Mouse (Mus musculus) embryonic facial prominence, embryonic 15.5 days (tissue): ENCODE data around the gene Insyn1. TPM values are rescaled to one million over a fixed set of nuclear protein-coding genes. Genes with fewer than 3 reads are reported as not detected.
A peak's percentile ranks its signal among the peaks of the same experiment; 100 is the strongest.

Experiments used
- ATAC-seq: fragments of 200-750 bp; cut with Nextera tagmentation; 2 replicates; pipeline ENCODE4 v1.8.0; 2017; ENCODE audit warnings: low read depth, moderate TSS enrichment; ENCODE audit not compliant: insufficient number of reproducible peaks, low FRiP score, low TSS enrichment
- H3K27ac ChIP-seq: fragments of 300-500 bp; sonication (generic); replicated peaks from 2 replicates; pipeline ENCODE4 v1.5.1; 2015; ENCODE audit warnings: mild to moderate bottlenecking, inconsistent platforms
- H3K27me3 ChIP-seq: fragments of 300-500 bp; sonication (generic); 2 replicates; pipeline ENCODE4 v1.6.1; 2015; ENCODE audit warnings: inconsistent platforms
- H3K36me3 ChIP-seq: fragments of 300-500 bp; sonication (generic); 2 replicates; pipeline ENCODE4 v1.6.1; 2015; ENCODE audit warnings: mild to moderate bottlenecking, inconsistent platforms
- H3K4me1 ChIP-seq: fragments of 300-500 bp; sonication (generic); 2 replicates; pipeline ENCODE4 v1.6.1; 2015; ENCODE audit warnings: inconsistent platforms
- H3K4me2 ChIP-seq: fragments of 300-500 bp; sonication (generic); replicated peaks from 2 replicates; pipeline ENCODE4 v1.6.1; 2015; ENCODE audit warnings: mild to moderate bottlenecking, inconsistent platforms
- H3K4me3 ChIP-seq: fragments of 300-500 bp; sonication (generic); replicated peaks from 2 replicates; pipeline ENCODE4 v1.5.1; 2015; ENCODE audit warnings: mild to moderate bottlenecking, inconsistent platforms
- H3K9ac ChIP-seq: fragments of 300-500 bp; sonication (generic); 2 replicates; pipeline ENCODE4 v1.6.1; 2015; ENCODE audit warnings: inconsistent platforms
- H3K9me3 ChIP-seq: fragments of 300-500 bp; sonication (generic); replicated peaks from 2 replicates; pipeline ENCODE4 v1.6.1; 2016; ENCODE audit warnings: inconsistent platforms
- WGBS: fragments of 180-500 bp; shearing (Covaris S2); methylation state at CpG from one replicate; pipeline ENCODE4 v1.1.7; 2015; 5-methylcytosine and 5-hydroxymethylcytosine counted together
- polyA plus RNA-seq: library from polyadenylated mRNA; unstranded; fragments of >200 nt; fragmentation: Nextera tagmentation; extraction: Ambion mirVana; gene quantifications from 2 replicates; pipeline ENCODE4 v1.2.1, GENCODE M21; 2015

Insyn1 gene
- polyA plus RNA-seq, 1 experiment from 2014 or later, result 4.6 TPM

DNA sequence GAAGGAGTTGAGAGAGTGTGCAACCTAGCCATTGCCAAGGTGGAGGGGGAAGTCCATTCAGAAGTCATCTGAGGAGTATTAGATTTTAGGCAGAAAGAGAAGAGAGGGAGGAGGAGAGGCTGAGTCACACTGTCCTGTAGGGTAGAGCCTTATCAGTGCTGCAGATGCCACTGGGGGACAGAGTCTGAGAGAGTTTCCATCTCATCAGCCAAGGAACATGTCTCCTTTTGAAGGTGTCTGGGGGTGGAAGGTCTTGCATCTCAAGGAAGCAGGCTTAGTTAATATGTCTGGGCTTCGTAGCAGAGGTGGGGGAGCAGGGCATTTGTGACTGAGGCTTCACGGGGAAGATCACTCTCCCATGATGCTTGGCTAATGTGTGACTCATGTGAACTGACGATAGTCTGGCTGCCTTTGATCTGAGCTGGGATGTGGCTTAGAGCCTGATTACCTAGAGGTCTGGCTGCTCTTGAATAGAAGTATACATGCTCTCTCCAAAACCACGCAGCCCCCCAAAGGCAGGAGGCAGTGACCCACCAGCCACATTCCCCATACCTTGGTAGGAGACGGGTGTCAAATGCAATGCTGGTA lies 34.5 kb upstream of the Insyn1 start:
- Histone ChIP-seq H3K27me3 (no peaks in the 10 kb centered on the region), H3K4me2 (no peak overlapping the region), H3K36me3 (no peaks in the 10 kb centered on the region), H3K9me3 (no peaks in the 10 kb centered on the region), H3K9ac (no peak overlapping the region), H3K4me1 (peaks cover 34% of the 10 kb centered on the region), H3K27ac (no peak overlapping the region), H3K4me3 (no peak overlapping the region)
- 74% methylated on average over 5 of the region's 5 CpGs for WGBS
- no peak for ATAC-seq

DNA sequence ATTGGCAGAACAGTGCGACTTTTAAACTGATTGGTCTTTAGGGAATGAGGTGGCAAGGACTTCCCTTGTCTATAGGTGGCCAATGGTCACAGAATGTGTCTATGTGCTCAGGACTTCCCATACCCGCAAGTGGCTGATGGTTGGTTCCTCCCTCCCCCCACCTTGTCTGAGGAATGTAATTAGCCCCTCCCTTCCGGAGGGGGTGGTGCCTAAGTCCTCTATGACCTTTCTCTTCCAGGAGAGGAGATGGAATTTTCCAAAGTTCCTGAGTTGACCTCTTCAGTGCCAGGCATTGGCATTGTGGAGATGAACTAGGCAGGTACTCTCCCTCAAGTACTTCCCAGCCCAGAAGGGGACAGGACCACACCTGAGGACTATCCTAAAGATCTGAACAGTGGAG lies 33.5 kb upstream of the Insyn1 start:
- Histone ChIP-seq H3K4me2 (no peak overlapping the region), H3K9me3 (no peaks in the 10 kb centered on the region), H3K27me3 (no peaks in the 10 kb centered on the region), H3K9ac (no peak overlapping the region), H3K36me3 (no peaks in the 10 kb centered on the region), H3K27ac (no peak overlapping the region), H3K4me1 (peaks cover 34% of the 10 kb centered on the region), H3K4me3 (no peak overlapping the region)
- WGBS, result 36% methylated on average over 3 of the region's 3 CpGs
- no peak for ATAC-seq

DNA sequence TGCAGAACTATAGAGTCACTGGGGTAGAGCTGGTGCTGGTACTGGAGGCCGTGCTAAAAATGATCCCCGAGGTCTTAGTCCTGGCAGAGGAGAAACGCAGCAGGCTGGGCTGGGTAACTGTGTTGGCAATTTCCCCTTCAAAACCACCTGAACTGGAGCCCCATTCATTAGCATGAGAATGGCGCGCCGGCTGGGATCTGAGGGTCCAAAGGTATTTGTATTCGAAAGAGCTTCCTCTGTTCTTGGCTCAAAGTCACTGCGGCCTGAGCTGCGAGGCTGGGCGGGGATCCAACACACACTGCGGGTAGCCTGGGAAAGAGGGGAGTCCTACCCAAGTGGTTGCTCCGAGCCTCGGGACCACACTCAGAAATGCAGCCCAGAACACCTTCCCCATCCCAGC lies 32.6 kb upstream of the Insyn1 start:
- no peak for ATAC-seq
- Histone ChIP-seq H3K27ac (0 out of 2 replicates have a peak overlapping the region, but pooled peaks have one; percentile 13), H3K4me2 (no peak overlapping the region), H3K9me3 (no peaks in the 10 kb centered on the region), H3K4me3 (no peak overlapping the region), H3K27me3 (no peaks in the 10 kb centered on the region), H3K4me1 (peaks cover 34% of the 10 kb centered on the region), H3K9ac (no peak overlapping the region), H3K36me3 (no peaks in the 10 kb centered on the region)
- 12% methylated on average over 13 of the region's 13 CpGs for WGBS

DNA sequence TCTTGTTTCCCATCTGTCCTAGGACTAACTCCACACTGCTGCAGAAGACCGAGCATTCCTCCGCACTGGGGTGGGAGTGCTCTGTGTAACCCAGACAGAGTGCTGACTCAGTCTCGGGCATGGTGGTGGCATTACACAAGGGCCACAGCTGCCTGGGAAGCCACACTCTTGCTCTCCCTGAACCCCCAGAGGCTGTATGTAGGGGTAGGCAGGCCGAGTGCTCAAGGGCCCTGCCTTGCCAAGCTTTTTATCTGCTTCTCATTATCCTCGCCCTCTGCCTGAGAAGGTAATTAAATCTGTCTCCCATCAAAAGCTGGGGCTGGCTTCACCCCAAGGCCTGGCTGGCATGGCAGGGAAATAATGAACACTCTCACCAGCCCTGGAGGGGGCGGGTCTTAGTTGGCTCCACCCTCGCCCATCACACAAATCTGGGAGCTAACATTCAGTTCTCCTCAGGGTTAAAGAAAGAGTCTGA lies 30.9 kb upstream of the Insyn1 start:
- no peak overlapping the region for H3K4me2 ChIP-seq
- no peak overlapping the region for H3K9ac ChIP-seq
- ATAC-seq, result peak; percentile 71
- no peaks in the 10 kb centered on the region for H3K36me3 ChIP-seq
- peak overlapping the region; percentile 79 for H3K27ac ChIP-seq
- peaks cover 34% of the 10 kb centered on the region for H3K4me1 ChIP-seq
- no peaks in the 10 kb centered on the region for H3K9me3 ChIP-seq
- no peaks in the 10 kb centered on the region for H3K27me3 ChIP-seq
- 35% methylated on average over 7 of the region's 7 CpGs for WGBS
- H3K4me3 ChIP-seq, result no peak overlapping the region

DNA sequence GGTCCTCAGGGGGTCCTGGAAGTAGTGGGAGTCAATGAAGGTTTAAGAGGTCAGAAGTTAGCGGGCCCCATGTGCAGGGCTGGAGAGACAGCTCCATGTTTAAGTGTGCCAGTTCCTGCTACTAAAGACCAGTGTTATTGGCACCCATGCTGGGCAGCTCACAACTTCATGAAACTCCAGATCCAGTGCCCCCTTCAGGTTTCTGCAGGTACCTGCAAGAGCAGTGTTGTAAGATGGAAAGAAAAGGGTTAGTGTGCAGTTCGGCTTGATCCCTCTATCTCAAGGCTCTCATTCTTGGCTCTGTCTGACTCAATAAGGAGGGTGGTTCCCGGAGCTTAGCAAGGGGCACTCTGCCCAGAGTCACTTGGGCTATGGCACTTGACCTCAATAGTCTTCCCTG lies 30.1 kb upstream of the Insyn1 start:
- H3K27ac ChIP-seq, result peak overlapping the region; percentile 79; the same call in 1 of the 2 replicates
- no peak overlapping the region for H3K4me3 ChIP-seq
- no peak overlapping the region for H3K9ac ChIP-seq
- no peaks in the 10 kb centered on the region for H3K36me3 ChIP-seq
- H3K27me3 ChIP-seq, result no peaks in the 10 kb centered on the region
- H3K4me1 ChIP-seq, result peaks cover 34% of the 10 kb centered on the region
- H3K9me3 ChIP-seq, result no peaks in the 10 kb centered on the region
- H3K4me2 ChIP-seq, result no peak overlapping the region
- WGBS, result 85% methylated on average over 3 of the region's 3 CpGs
- ATAC-seq, result no peak

DNA sequence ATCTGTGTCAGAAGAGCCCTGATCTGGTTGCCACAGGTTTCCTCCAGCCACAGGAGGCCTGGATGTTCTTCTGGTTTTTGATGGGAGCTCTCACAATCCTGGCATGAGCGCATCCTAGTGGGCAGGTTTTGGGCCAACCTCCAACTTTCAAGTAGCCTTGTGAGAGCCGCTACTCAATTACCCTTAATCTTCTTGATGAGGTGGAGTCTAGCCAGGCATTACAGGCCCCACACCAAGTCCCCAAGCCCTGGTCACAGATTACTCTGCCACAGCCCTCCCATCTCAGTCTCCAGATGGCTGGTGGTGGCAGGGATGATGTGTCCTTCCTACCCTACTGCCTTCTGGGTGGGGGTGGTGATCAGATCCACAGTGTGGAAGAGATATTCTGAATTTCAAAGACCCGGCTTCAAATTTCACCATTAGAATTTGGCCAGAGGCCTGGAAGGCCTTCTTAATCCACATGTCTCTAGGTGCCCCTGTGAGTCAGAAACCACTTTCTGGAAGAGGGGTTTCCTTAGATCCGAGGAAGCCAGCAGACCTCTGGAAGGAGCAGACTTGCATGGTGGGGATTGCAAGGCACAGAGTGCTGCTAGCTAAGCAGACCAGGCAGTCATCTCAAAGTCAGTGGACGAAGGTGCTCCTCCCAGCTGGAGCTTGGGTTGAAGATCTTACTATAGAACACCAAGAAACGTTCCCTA lies 29.4 kb upstream of the Insyn1 start:
- Histone ChIP-seq H3K9me3 (no peaks in the 10 kb centered on the region), H3K4me1 (peaks cover 34% of the 10 kb centered on the region), H3K27ac (no peak overlapping the region), H3K4me2 (no peak overlapping the region), H3K36me3 (no peaks in the 10 kb centered on the region), H3K4me3 (no peak overlapping the region), H3K9ac (no peak overlapping the region), H3K27me3 (no peaks in the 10 kb centered on the region)
- WGBS, result 70% methylated on average over 6 of the region's 6 CpGs
- no peak for ATAC-seq

DNA sequence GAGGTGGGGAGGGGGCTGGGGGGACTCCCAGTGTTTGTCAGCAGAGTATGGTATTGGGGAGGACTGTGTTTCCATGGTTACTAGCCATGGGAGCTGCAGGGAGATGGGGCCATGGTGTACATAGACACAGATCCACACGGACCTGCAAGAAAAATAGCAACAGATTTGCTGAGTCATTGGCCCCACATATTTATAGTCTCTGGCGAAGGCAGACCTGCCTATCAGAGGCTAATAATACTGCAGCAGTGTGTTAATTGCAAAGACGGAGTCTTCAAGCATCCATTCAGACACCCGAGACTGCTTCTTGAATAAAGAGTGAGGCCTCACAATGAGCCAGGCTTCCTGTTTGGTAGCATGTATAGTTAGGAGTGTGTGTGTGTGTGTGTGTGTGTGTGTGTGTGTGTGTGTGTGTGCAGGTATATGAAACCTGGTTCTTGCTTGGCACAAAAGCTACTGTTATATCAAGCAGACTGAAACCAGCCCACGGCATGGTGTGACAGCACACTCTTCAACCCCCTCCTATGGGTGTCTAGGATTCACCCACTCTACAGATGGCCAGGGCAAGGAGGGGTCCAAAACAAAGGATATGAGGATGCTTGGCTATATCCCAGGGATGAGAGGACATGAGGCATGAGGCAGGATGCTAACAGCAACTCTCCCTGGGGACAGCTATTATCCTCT lies 20.9 kb upstream of the Insyn1 start:
- ATAC-seq, result no peak
- Histone ChIP-seq H3K4me1 (0 out of 2 replicates have a peak, but pooled peaks cover 3% of the 10 kb centered on the region), H3K4me3 (no peak overlapping the region), H3K27me3 (no peaks in the 10 kb centered on the region), H3K4me2 (no peak overlapping the region), H3K9me3 (no peaks in the 10 kb centered on the region), H3K27ac (no peak overlapping the region), H3K9ac (no peak overlapping the region), H3K36me3 (no peaks in the 10 kb centered on the region)
- WGBS, result 67% methylated on average over 5 of the region's 5 CpGs

DNA sequence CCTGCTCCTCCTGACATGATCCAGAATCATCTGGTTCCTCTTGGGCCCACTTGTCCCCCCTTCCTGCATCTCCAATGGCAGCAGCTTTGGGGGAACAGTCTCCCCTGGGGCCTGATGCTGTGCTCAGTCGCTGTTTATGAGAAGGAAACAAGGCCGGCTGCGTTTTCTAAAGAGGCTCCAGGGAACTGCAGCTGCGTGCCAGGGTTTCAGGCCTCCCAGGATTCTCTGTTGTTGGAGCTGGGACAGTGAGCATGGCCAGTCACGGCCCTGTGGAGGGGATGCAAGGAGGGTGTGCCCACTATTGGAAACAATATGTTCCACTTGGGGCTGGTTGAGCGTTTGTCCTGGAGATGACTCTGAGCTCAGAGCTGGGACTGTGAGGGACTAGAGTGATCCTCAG lies 17.9 kb upstream of the Insyn1 start:
- no peak for ATAC-seq
- H3K27me3 ChIP-seq, result no peaks in the 10 kb centered on the region
- 30% methylated on average over 6 of the region's 6 CpGs for WGBS
- no peaks in the 10 kb centered on the region for H3K9me3 ChIP-seq
- no peak overlapping the region for H3K9ac ChIP-seq
- no peak overlapping the region for H3K27ac ChIP-seq
- no peak overlapping the region for H3K4me2 ChIP-seq
- H3K36me3 ChIP-seq, result no peaks in the 10 kb centered on the region
- peaks cover 17% of the 10 kb centered on the region; the same call in 1 of the 2 replicates for H3K4me1 ChIP-seq
- H3K4me3 ChIP-seq, result no peak overlapping the region

DNA sequence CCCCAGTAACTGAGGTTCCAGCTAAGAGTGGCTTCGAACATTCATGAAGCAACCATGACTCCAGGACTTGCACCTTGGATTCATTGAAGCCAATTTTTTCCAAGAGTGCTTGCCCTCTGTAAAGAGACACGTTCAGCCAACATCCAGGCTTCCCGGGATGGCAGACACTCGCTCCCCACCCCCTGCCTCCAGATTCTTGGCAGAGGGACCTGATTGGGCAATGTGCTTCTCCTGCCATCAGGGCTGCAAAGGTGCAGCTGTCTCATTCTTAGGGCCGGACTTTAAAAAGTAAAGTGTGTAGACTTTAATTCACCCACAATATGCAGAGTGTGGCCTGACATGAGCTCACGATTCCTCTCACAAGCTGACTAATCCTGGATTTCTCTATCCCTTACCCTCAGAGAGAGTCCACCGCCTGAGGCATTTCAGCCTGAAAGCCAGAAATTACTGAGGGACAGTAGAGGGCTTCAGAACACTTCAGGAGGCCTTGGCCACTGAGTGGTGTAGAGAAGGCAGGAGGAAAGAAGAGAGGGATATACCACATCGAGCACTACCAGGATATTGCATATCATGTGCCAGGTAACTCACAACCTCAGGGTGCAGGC lies 15.1 kb upstream of the Insyn1 start:
- Histone ChIP-seq H3K36me3 (no peaks in the 10 kb centered on the region), H3K27me3 (no peaks in the 10 kb centered on the region), H3K27ac (no peak overlapping the region), H3K4me1 (peaks cover 17% of the 10 kb centered on the region; the same call in 1 of the 2 replicates), H3K4me2 (no peak overlapping the region), H3K9ac (no peak overlapping the region), H3K4me3 (no peak overlapping the region), H3K9me3 (no peaks in the 10 kb centered on the region)
- ATAC-seq, result no peak
- 56% methylated on average over 8 of the region's 8 CpGs for WGBS

DNA sequence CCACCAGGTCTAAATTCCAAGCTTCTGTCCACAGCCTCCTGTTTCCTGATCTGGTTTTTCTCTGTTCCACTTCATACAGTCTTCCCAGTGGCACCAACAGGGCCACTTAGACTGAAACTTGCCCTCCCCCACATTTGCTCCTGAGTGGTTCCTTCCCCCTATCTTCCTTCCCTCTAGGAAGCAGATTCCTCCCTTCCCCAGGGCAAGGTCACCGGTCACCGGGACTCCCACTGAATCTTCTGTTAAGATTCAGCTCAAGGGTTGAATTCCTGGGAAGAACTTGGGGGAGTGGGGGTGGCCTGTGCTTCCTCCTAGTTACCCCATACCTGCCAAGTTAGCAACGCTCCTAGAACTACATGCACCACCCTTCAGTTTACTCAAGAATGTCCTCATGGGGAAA lies 1.3 kb upstream of the Insyn1 start:
- Histone ChIP-seq H3K36me3 (no peaks in the 10 kb centered on the region), H3K4me2 (no peak overlapping the region), H3K9ac (no peak overlapping the region), H3K4me1 (peaks cover 32% of the 10 kb centered on the region), H3K4me3 (no peak overlapping the region), H3K9me3 (no peaks in the 10 kb centered on the region), H3K27ac (no peak overlapping the region), H3K27me3 (peaks cover 16% of the 10 kb centered on the region; the same call in 1 of the 2 replicates)
- WGBS, result 19% methylated on average over 3 of the region's 3 CpGs
- no peak for ATAC-seq
